Mouse (Mus musculus): ENCODE results near the gene Cfap157.

The Cfap157 gene

GRCm38 (mm10) chr2:32749082-32749481, 35.1 kb downstream of the Cfap157 start:
- no peak for DNase-seq

GRCm38 (mm10) chr2:32744272-32744982, 39.8 kb downstream of the Cfap157 start:
- DNase-seq, result no peak

GRCm38 (mm10) chr2:32742173-32742531, 42.1 kb downstream of the Cfap157 start:
- DNase-seq, result no peak

- DNase-seq, result peak in 1 of 2 experiments; percentile 63
Measured at GRCm38 (mm10) chr2:32741273-32742172, 42.7 kb downstream of the Cfap157 start.

GRCm38 (mm10) chr2:32740916-32741272, 43.3 kb downstream of the Cfap157 start, which contains the start of gene 6330409D20Rik:
Gene 6330409D20Rik (minus strand): TSS chr2:32741016.
- no peak for DNase-seq

GRCm38 (mm10) chr2:32739311-32739710, 44.9 kb downstream of the Cfap157 start:
- DNase-seq, result no peak

- DNase-seq, result no peak
Measured at GRCm38 (mm10) chr2:32737008-32737407, 47.2 kb downstream of the Cfap157 start.

- DNase-seq, result peak in 1 of 2 experiments; percentile 66
Measured at GRCm38 (mm10) chr2:32736306-32736829, 47.9 kb downstream of the Cfap157 start.

GRCm38 (mm10) chr2:32734933-32735332, 49.3 kb downstream of the Cfap157 start:
- DNase-seq, result peak; percentile 74 to 91

- peak; percentile 41 to 76 for DNase-seq
Measured at GRCm38 (mm10) chr2:32734480-32734879, 49.7 kb downstream of the Cfap157 start.

GRCm38 (mm10) chr2:32732695-32733094, 51.5 kb downstream of the Cfap157 start:
- DNase-seq, result no peak

GRCm38 (mm10) chr2:32731911-32732310, 52.3 kb downstream of the Cfap157 start:
- peak in 1 of 2 experiments; percentile 43 for DNase-seq

- peak in 1 of 2 experiments; percentile 35 for DNase-seq
Measured at GRCm38 (mm10) chr2:32730854-32731253, 53.4 kb downstream of the Cfap157 start.

- DNase-seq, result no peak
Measured at GRCm38 (mm10) chr2:32729547-32729946, 54.7 kb downstream of the Cfap157 start.

- DNase-seq, result peak; percentile 77 to 92
Measured at GRCm38 (mm10) chr2:32728463-32728862, 55.8 kb downstream of the Cfap157 start.

GRCm38 (mm10) chr2:32727435-32727834, 56.8 kb downstream of the Cfap157 start:
- peak; percentile 97 to 98 for DNase-seq

Data from kidney, postnatal 25 days (tissue).